Mouse (Mus musculus): ENCODE measurements around the gene Foxi2. TPM values are rescaled to one million over a fixed set of nuclear protein-coding genes. Genes with fewer than 3 reads are reported as not detected.

Gene Foxi2
- total RNA-seq, 1 experiment from 2014 or later: not detected

Other genes with a start within 250 kb of the Foxi2 start
- gene Nps, start 151.6 kb upstream of the Foxi2 start, total RNA-seq (2021): not detected in 2 replicates
- gene Clrn3, start 118.3 kb downstream of the Foxi2 start, total RNA-seq (2021): not detected in 2 replicates
- gene Ptpre, start 127.2 kb downstream of the Foxi2 start, total RNA-seq (2021): 6.5 and 8.1 TPM in 2 replicates